Mouse (Mus musculus) CH12.LX (cell line): Measurements from ENCODE around the gene Ap1s1. TPM values are rescaled to one million over a fixed set of nuclear protein-coding genes. Genes with fewer than 3 reads are reported as not detected.

Experiments
- DNase-seq: peaks from one replicate; pipeline ENCODE4 v3.0.0-alpha.2; 2013; ENCODE audit errors: extremely low read depth
- H3K27ac ChIP-seq: 2 replicates; pipeline ENCODE4 v1.5.1; 2012; ENCODE audit warnings: low read depth, mild to moderate bottlenecking, control low read depth, moderate library complexity; ENCODE audit not compliant: insufficient read depth
- H3K27me3 ChIP-seq: replicated peaks from 2 replicates; pipeline ENCODE3; 2012; ENCODE audit warnings: inconsistent platforms
- H3K36me3 ChIP-seq, 2 experiments: replicated peaks in 1 of 2; 2 replicates each; pipeline versions ENCODE3 to v1.6.1; 2012; ENCODE audit warnings: inconsistent platforms in 1 of 2, low read length in 1 of 2, mild to moderate bottlenecking in 1 of 2, mixed read lengths in 1 of 2, moderate library complexity in 1 of 2; ENCODE audit not compliant: control insufficient read depth in 1 of 2, insufficient read depth in 1 of 2
- H3K4me1 ChIP-seq, 2 experiments: 2 replicates each; pipeline ENCODE4 v1.6.1; 2012; ENCODE audit warnings: inconsistent platforms in 1 of 2, moderate library complexity in 1 of 2; ENCODE audit not compliant: insufficient read depth in 2 of 2, control insufficient read depth in 1 of 2
- H3K4me2 ChIP-seq: 2 replicates; pipeline ENCODE4 v1.6.1; 2012; ENCODE audit warnings: low read depth, mild to moderate bottlenecking, control low read depth; ENCODE audit not compliant: poor library complexity, insufficient read depth, severe bottlenecking
- H3K4me3 ChIP-seq, 3 experiments: fragments of 150-350 bp in 1 of 3; sonication (generic) in 1 of 3; replicated peaks in 1 of 3; 2 replicates each; pipeline versions ENCODE3 to v1.5.1; 2011 to 2012; ENCODE audit warnings: low read depth in 2 of 3, low read length in 2 of 3, mild to moderate bottlenecking in 2 of 3, moderate library complexity in 2 of 3, control low read depth in 1 of 3, improper control_type of control experiment in 1 of 3, inconsistent platforms in 1 of 3, mixed read lengths in 1 of 3; ENCODE audit not compliant: poor library complexity in 1 of 3
- H3K79me2 ChIP-seq: replicated peaks from 2 replicates; pipeline ENCODE4 v1.6.1; 2012; ENCODE audit warnings: mild to moderate bottlenecking, moderate library complexity; ENCODE audit not compliant: control insufficient read depth, poor library complexity, insufficient read depth, severe bottlenecking; ENCODE audit errors: extremely low read depth
- H3K9ac ChIP-seq: 2 replicates; pipeline ENCODE4 v1.6.1; 2012; ENCODE audit warnings: low read depth, mild to moderate bottlenecking, control low read depth, moderate library complexity; ENCODE audit not compliant: insufficient read depth
- H3K9me3 ChIP-seq: replicated peaks from 2 replicates; pipeline ENCODE3; 2012; ENCODE audit warnings: low read length, inconsistent platforms, mixed read lengths
- BHLHE40 ChIP-seq: IDR thresholded peaks from 2 replicates; pipeline ENCODE4 v1.6.1; 2011; ENCODE audit warnings: mild to moderate bottlenecking, low read depth, low read length, improper control_type of control experiment
- CHD2 ChIP-seq: IDR thresholded peaks from 2 replicates; pipeline ENCODE4 v1.6.1; 2011; ENCODE audit warnings: low read length, improper control_type of control experiment
- CTCF ChIP-seq, 2 experiments: IDR thresholded peaks in 1 of 2; conservative IDR thresholded peaks in 1 of 2; 2 replicates each; pipeline ENCODE4 v1.5.1; 2011 to 2012; ENCODE audit warnings: low read depth in 2 of 2, low read length in 2 of 2, improper control_type of control experiment in 1 of 2, inconsistent platforms in 1 of 2, mild to moderate bottlenecking in 1 of 2, moderate library complexity in 1 of 2
- HCFC1 ChIP-seq: IDR thresholded peaks from 2 replicates; pipeline ENCODE4 v1.6.1; 2012; ENCODE audit warnings: low read depth, mild to moderate bottlenecking, inconsistent platforms, low read length, improper control_type of control experiment
- IRF4 ChIP-seq: IDR thresholded peaks from 2 replicates; pipeline ENCODE4 v1.6.1; 2014; ENCODE audit warnings: low read depth, mild to moderate bottlenecking, inconsistent platforms, low read length, improper control_type of control experiment
- JUN ChIP-seq: IDR thresholded peaks from 2 replicates; pipeline ENCODE4 v1.6.1; 2011; ENCODE audit warnings: low read depth, mild to moderate bottlenecking, low read length, improper control_type of control experiment, moderate library complexity; ENCODE audit not compliant: insufficient read depth
- JUND ChIP-seq: conservative IDR thresholded peaks from 2 replicates; pipeline ENCODE4 v1.6.1; 2011; ENCODE audit warnings: low read depth, low read length, improper control_type of control experiment
- MAFK ChIP-seq: IDR thresholded peaks from 2 replicates; pipeline ENCODE4 v1.6.1; 2011; ENCODE audit warnings: low read length, improper control_type of control experiment; ENCODE audit not compliant: insufficient replicate concordance
- MAX ChIP-seq: IDR thresholded peaks from 2 replicates; pipeline ENCODE4 v1.6.1; 2011; ENCODE audit warnings: low read length, improper control_type of control experiment
- NELFE ChIP-seq: IDR thresholded peaks from 2 replicates; pipeline ENCODE4 v1.6.1; 2011; ENCODE audit warnings: low read depth, low read length, improper control_type of control experiment
- NRF1 ChIP-seq: IDR thresholded peaks from 2 replicates; pipeline ENCODE4 v1.6.1; 2014; ENCODE audit warnings: low read depth, mild to moderate bottlenecking, inconsistent platforms, low read length, improper control_type of control experiment, moderate library complexity
- POLR2AphosphoS2 ChIP-seq: IDR thresholded peaks from 2 replicates; pipeline ENCODE4 v1.6.1; 2011; ENCODE audit warnings: low read depth, low read length, improper control_type of control experiment
- RAD21 ChIP-seq: IDR thresholded peaks from 2 replicates; pipeline ENCODE4 v1.6.1; 2011; ENCODE audit warnings: low read depth, mild to moderate bottlenecking, low read length, improper control_type of control experiment, moderate library complexity
- SIN3A ChIP-seq: IDR thresholded peaks from 2 replicates; pipeline ENCODE4 v1.6.1; 2012; ENCODE audit warnings: low read length, improper control_type of control experiment, inconsistent platforms
- SMC3 ChIP-seq: IDR thresholded peaks from 2 replicates; pipeline ENCODE4 v1.6.1; 2011; ENCODE audit warnings: low read depth, low read length, improper control_type of control experiment
- TBP ChIP-seq: conservative IDR thresholded peaks from 2 replicates; pipeline ENCODE4 v1.6.1; 2011; ENCODE audit warnings: low read depth, low read length, improper control_type of control experiment
- TCF12 ChIP-seq: IDR thresholded peaks from 2 replicates; pipeline ENCODE4 v1.6.1; 2014; ENCODE audit warnings: low read depth, mild to moderate bottlenecking, inconsistent platforms, low read length, improper control_type of control experiment
- USF2 ChIP-seq: conservative IDR thresholded peaks from 2 replicates; pipeline ENCODE4 v1.6.1; 2011; ENCODE audit warnings: low read depth, low read length, improper control_type of control experiment
- ZC3H11A ChIP-seq: IDR thresholded peaks from 2 replicates; pipeline ENCODE4 v1.6.1; 2012; ENCODE audit warnings: low read depth, mild to moderate bottlenecking, inconsistent platforms, low read length, improper control_type of control experiment
- ZKSCAN1 ChIP-seq: IDR thresholded peaks from 2 replicates; pipeline ENCODE4 v1.6.1; 2012; ENCODE audit warnings: low read depth, inconsistent platforms, low read length, improper control_type of control experiment, borderline replicate concordance
- ZMIZ1 ChIP-seq: IDR thresholded peaks from 2 replicates; pipeline ENCODE4 v1.6.1; 2012; ENCODE audit warnings: low read depth, mild to moderate bottlenecking, inconsistent platforms, low read length, improper control_type of control experiment
- dilution Hi-C: fragments of 300-500 bp; cut with MboI; formaldehyde crosslinking; loops from 2 replicates; pipeline ENCODE4 v1.14.3; 2020; ENCODE audit warnings: low sequenced_read_pairs; ENCODE audit not compliant: extremely low pct_unique_long_range_greater_than_20kb, extremely low pct_ligation_motif_present
- in situ Hi-C: fragments of 300-500 bp; cut with MboI; formaldehyde crosslinking; loops from 3 replicates; pipeline ENCODE4 v1.14.3; 2019; ENCODE audit warnings: low sequenced_read_pairs, low pct_ligation_motif_present, low pct_unique_long_range_greater_than_20kb, mixed read lengths
- polyA plus RNA-seq: library from polyadenylated mRNA; unstranded; fragments of >175 nt; gene quantifications from 2 replicates; pipeline ENCODE4 v1.2.1, GENCODE M21; 2012; ENCODE audit warnings: low read depth; ENCODE audit not compliant: insufficient read length
- total RNA-seq, 2 experiments: library from RNA; depleted of rRNA; stranded (reverse); fragments of 300-350 nt in 1 of 2; fragments of >200 nt in 1 of 2; gene quantifications; 2 replicates each; pipeline ENCODE4 v1.2.3; 2012 to 2014

The Ap1s1 gene
- total and polyA plus RNA-seq, 3 experiments, result 68.0 to 102 (median 98.8) TPM

- in situ Hi-C loops (no loop called here), dilution Hi-C loops (no loop called here)
- Histone ChIP-seq H3K36me3 (no peaks in the 10 kb centered on the region), H3K27me3 (peaks cover 75% of the 10 kb centered on the region), H3K4me2 (no peak overlapping the region), H3K4me1 (no peaks in the 10 kb centered on the region), H3K27ac (no peak overlapping the region), H3K9ac (no peak overlapping the region), H3K9me3 (peaks cover 14% of the 10 kb centered on the region), H3K4me3 (no peak overlapping the region), H3K79me2 (no peaks in the 10 kb centered on the region)
- DNase-seq, result peak; percentile 43
- TF ChIP-seq CTCF (conservative IDR thresholded peaks at IDR 0.05 in 1 of 2, IDR thresholded peaks at IDR 0.05 in 1 of 2; ENCODE audit: low read depth in 2 of 2, low read length in 2 of 2), result peak; percentile 40 to 73
- TF ChIP-seq NRF1, result no peak
- TF ChIP-seq JUN, result no peak
- TF ChIP-seq ZC3H11A, result no peak
- TF ChIP-seq HCFC1, result no peak
- TF ChIP-seq ZKSCAN1, result no peak
- TF ChIP-seq IRF4, result no peak
- TF ChIP-seq SMC3, result peak; percentile 71
- peak; percentile 42 for TF ChIP-seq RAD21
Observed at GRCm38 (mm10) chr5:137009988-137010387, 35.9 kb downstream of the Ap1s1 start.

- TF ChIP-seq BHLHE40 (no peak), RAD21 (no peak), SIN3A (no peak), CHD2 (no peak), USF2 (no peak), MAFK (no peak), ZMIZ1 (no peak), TCF12 (no peak), NELFE (no peak), POLR2AphosphoS2 (no peak), MAX (no peak), JUND (no peak), TBP (no peak)
- Histone ChIP-seq H3K4me2 (no peak overlapping the region), H3K9ac (no peak overlapping the region), H3K36me3 (no peaks in the 10 kb centered on the region), H3K4me3 (no peak overlapping the region), H3K9me3 (no peaks in the 10 kb centered on the region), H3K79me2 (no peaks in the 10 kb centered on the region), H3K4me1 (no peaks in the 10 kb centered on the region), H3K27me3 (peaks cover 64% of the 10 kb centered on the region), H3K27ac (no peak overlapping the region)
- in situ Hi-C loops, result no loop called here
- dilution Hi-C loops, result no loop called here
- DNase-seq, result no peak
Observed at GRCm38 (mm10) chr5:137007276-137007675, 38.7 kb downstream of the Ap1s1 start.
